Mouse (Mus musculus): ENCODE data around the gene Rtp1.

The Rtp1 gene

DNA sequence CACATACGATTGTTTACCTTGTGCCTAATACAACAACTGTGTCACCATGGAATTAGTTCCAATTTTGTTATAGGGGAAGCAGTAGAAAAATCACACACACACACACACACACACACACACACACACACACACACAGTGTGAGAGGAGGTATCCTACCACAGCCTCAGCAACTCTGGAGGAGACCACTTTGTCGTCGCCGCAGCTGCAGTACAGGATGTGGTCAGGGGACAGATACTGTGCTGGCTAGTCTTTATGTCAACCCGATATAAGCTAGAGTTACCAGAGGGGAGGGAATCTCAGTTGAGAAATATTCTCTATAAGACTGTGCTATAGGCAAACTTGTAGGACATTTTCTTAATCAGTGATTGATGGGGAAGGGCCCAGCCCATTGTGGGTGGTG, 28.4 kb downstream of the Rtp1 start:
- no peak for DNase-seq

GRCm38 (mm10) chr16:23458906-23459588, 30.1 kb downstream of the Rtp1 start:
- DNase-seq, result no peak

DNA sequence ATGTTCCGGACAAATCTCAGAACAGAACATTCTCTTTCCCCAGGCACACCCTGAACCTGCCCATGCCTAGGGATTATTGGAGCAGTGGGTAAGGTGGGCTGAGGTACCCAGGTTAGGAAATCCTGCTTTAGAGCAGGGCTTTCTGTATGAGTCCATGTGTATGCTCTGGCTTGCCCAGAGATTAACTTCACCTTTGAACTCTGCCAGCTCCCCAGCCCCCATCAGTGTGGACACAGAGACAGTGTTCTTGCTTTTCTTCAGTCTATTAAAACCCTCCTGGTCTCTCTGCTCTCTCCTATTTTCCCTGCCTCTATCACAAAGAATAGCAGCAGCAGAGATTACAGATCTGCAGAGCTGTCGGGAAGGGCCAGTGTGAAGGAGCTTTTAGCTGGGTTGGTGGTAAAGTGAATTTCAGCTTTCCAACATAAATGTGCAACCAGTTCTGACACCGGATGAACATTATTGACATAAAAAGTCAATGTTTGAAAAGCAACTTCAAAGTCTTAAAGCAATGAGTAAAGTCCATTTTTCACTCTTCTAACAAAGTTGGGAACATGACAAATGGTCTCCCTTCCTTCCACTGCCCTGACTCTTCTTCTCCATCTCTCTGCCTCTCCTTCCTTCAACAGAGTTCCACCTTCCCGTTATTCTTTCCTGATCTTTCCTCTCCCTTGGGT, 34.9 kb downstream of the Rtp1 start:
- no peak for DNase-seq

- no peak for DNase-seq
Measured at GRCm38 (mm10) chr16:23471551-23471950, 42.6 kb downstream of the Rtp1 start.

DNA sequence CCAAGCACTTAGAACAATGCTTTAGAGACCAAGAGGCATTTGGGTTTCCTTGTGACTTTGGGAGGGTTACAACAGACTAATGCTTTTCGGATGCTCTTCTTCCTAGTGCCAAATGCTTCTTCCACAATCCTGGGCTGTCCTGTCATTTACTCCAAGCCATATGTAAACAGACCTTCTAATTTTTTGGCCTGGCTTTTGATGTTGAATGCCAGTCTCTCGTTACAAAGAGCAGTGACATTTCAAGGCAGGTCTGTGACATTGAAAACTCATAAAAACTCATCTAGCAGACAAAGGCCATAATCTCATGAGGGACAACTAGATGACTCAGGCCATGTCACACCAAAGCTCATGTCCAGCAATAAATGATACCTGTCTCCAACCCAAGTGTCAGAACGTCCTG, 43.1 kb downstream of the Rtp1 start:
- no peak for DNase-seq

- no peak for DNase-seq
Measured at GRCm38 (mm10) chr16:23475651-23476050, 46.7 kb downstream of the Rtp1 start.

- no peak for DNase-seq
Measured at GRCm38 (mm10) chr16:23476598-23476997, 47.7 kb downstream of the Rtp1 start.

GRCm38 (mm10) chr16:23479872-23480603, 51.1 kb downstream of the Rtp1 start:
- DNase-seq, result no peak

GRCm38 (mm10) chr16:23482218-23482617, 53.3 kb downstream of the Rtp1 start:
- no peak for DNase-seq

- DNase-seq, result no peak
Measured at GRCm38 (mm10) chr16:23482846-23483245, 53.9 kb downstream of the Rtp1 start.

GRCm38 (mm10) chr16:23483292-23483691, 54.4 kb downstream of the Rtp1 start:
- DNase-seq, result no peak

All from kidney, postnatal 10 days (tissue).